Mouse (Mus musculus) hindbrain, embryonic 10.5 days (tissue): Measurements from ENCODE around the gene Klhl22. TPM values are rescaled to one million over a fixed set of nuclear protein-coding genes. Genes with fewer than 3 reads are reported as not detected.

Experiments used
- DNase-seq: peaks from one replicate; pipeline ENCODE4 v3.0.0-alpha.2; 2017; ENCODE audit warnings: low spot score
- H3K27ac ChIP-seq: fragments of 300-500 bp; sonication (generic); 2 replicates; pipeline ENCODE4 v1.5.1; 2016; ENCODE audit warnings: mild to moderate bottlenecking, moderate library complexity
- H3K27me3 ChIP-seq: fragments of 300-500 bp; sonication (generic); 2 replicates; pipeline ENCODE4 v1.6.1; 2016; ENCODE audit warnings: mild to moderate bottlenecking; ENCODE audit not compliant: poor library complexity, insufficient read depth, severe bottlenecking
- H3K36me3 ChIP-seq: fragments of 300-500 bp; sonication (generic); 2 replicates; pipeline ENCODE4 v1.6.1; 2016; ENCODE audit warnings: mild to moderate bottlenecking, moderate library complexity
- H3K4me1 ChIP-seq: fragments of 300-500 bp; sonication (generic); replicated peaks from 2 replicates; pipeline ENCODE4 v1.6.1; 2016; ENCODE audit warnings: mild to moderate bottlenecking
- H3K4me3 ChIP-seq: fragments of 300-500 bp; sonication (generic); 2 replicates; pipeline ENCODE4 v1.5.1; 2016; ENCODE audit warnings: mild to moderate bottlenecking, moderate library complexity
- H3K9me3 ChIP-seq: fragments of 300-500 bp; sonication (generic); 2 replicates; pipeline ENCODE4 v1.6.1; 2016; ENCODE audit warnings: mild to moderate bottlenecking, moderate library complexity
- WGBS: fragments of 180-500 bp; shearing (Covaris S2); methylation state at CpG from one replicate; pipeline ENCODE4 v1.1.7; 2016; 5-methylcytosine and 5-hydroxymethylcytosine counted together
- polyA plus RNA-seq: library from polyadenylated mRNA; unstranded; fragments of >200 nt; fragmentation: Nextera tagmentation; extraction: Ambion mirVana; gene quantifications from 2 replicates; pipeline ENCODE4 v1.2.1, GENCODE M21; 2016

The Klhl22 gene
- polyA plus RNA-seq: 57.5 TPM in 2 replicates

GRCm38 (mm10) chr16:17759344-17759773 lies at the start of gene Klhl22:
TSS of gene Klhl22 (plus strand) at chr16:17759618.
- Histone ChIP-seq H3K36me3 (peaks cover 19% of the 10 kb centered on the region), H3K4me1 (peaks cover 27% of the 10 kb centered on the region), H3K4me3 (peak within 1 kb of the TSS; percentile 65), H3K9me3 (peaks cover 2% of the 10 kb centered on the region; the same call in 1 of the 2 replicates), H3K27me3 (peaks cover 32% of the 10 kb centered on the region), H3K27ac (peak within 1 kb of the TSS; percentile 94)
- 1% methylated on average over 28 of the region's 28 CpGs for WGBS
- DNase-seq: peak; percentile 94

- no peak for DNase-seq
- Histone ChIP-seq H3K4me3 (no peak overlapping the region), H3K9me3 (no peaks in the 10 kb centered on the region), H3K36me3 (peaks cover 7% of the 10 kb centered on the region; the same call in 1 of the 2 replicates), H3K27ac (no peak overlapping the region), H3K4me1 (peaks cover 15% of the 10 kb centered on the region), H3K27me3 (no peaks in the 10 kb centered on the region)
- WGBS: 96% methylated on average over 1 of the region's 1 CpGs
These were observed 41.6 kb upstream of the Klhl22 start for GRCm38 (mm10) chr16:17717791-17718190.

GRCm38 (mm10) chr16:17721114-17721808 lies 38.2 kb upstream of the Klhl22 start:
- Histone ChIP-seq H3K27ac (0 out of 2 replicates have a peak overlapping the region, but pooled peaks have one; percentile 88), H3K36me3 (peaks cover 7% of the 10 kb centered on the region; the same call in 1 of the 2 replicates), H3K4me1 (peaks cover 17% of the 10 kb centered on the region), H3K27me3 (no peaks in the 10 kb centered on the region), H3K4me3 (peak overlapping the region; percentile 97), H3K9me3 (no peaks in the 10 kb centered on the region)
- WGBS: 70% methylated on average over 9 of the region's 9 CpGs
- DNase-seq: no peak

- peak overlapping the region; percentile 88 for H3K27ac ChIP-seq
- 11% methylated on average over 10 of the region's 10 CpGs for WGBS
- H3K36me3 ChIP-seq: peaks cover 7% of the 10 kb centered on the region; the same call in 1 of the 2 replicates
These were observed 37.5 kb upstream of the Klhl22 start for GRCm38 (mm10) chr16:17721822-17722460.

GRCm38 (mm10) chr16:17722461-17723324 lies 36.7 kb upstream of the Klhl22 start:
- Histone ChIP-seq H3K36me3 (peaks cover 7% of the 10 kb centered on the region; the same call in 1 of the 2 replicates), H3K27me3 (no peaks in the 10 kb centered on the region), H3K4me1 (peaks cover 19% of the 10 kb centered on the region), H3K9me3 (no peaks in the 10 kb centered on the region), H3K4me3 (peak overlapping the region; percentile 97), H3K27ac (peak overlapping the region; percentile 88)
- peak; percentile 94 for DNase-seq
- WGBS: 2% methylated on average over 44 of the region's 44 CpGs

More at GRCm38 (mm10) chr16:17721822-17722460, 37.5 kb upstream of the Klhl22 start:
- H3K4me3 ChIP-seq: peak overlapping the region; percentile 97
- H3K27me3 ChIP-seq: no peaks in the 10 kb centered on the region
- no peaks in the 10 kb centered on the region for H3K9me3 ChIP-seq
- no peak for DNase-seq
- peaks cover 17% of the 10 kb centered on the region for H3K4me1 ChIP-seq

GRCm38 (mm10) chr16:17723325-17723626 lies 36.1 kb upstream of the Klhl22 start:
- peaks cover 21% of the 10 kb centered on the region for H3K4me1 ChIP-seq
- H3K36me3 ChIP-seq: peaks cover 7% of the 10 kb centered on the region; the same call in 1 of the 2 replicates
- H3K9me3 ChIP-seq: no peaks in the 10 kb centered on the region
- 79% methylated on average over 1 of the region's 1 CpGs for WGBS
- H3K4me3 ChIP-seq: peak overlapping the region; percentile 97; the same call in 1 of the 2 replicates
- peak overlapping the region; percentile 88 for H3K27ac ChIP-seq
- no peaks in the 10 kb centered on the region for H3K27me3 ChIP-seq
- DNase-seq: no peak

- 87% methylated on average over 3 of the region's 3 CpGs for WGBS
- no peak for DNase-seq
- H3K4me3 ChIP-seq: no peak overlapping the region
- no peaks in the 10 kb centered on the region for H3K27me3 ChIP-seq
- H3K27ac ChIP-seq: no peak overlapping the region
- H3K4me1 ChIP-seq: peaks cover 21% of the 10 kb centered on the region
- H3K36me3 ChIP-seq: peaks cover 6% of the 10 kb centered on the region; the same call in 1 of the 2 replicates
- no peaks in the 10 kb centered on the region for H3K9me3 ChIP-seq
These were observed 35.0 kb upstream of the Klhl22 start for GRCm38 (mm10) chr16:17724448-17724847.

GRCm38 (mm10) chr16:17727179-17727861 lies 32.1 kb upstream of the Klhl22 start:
- Histone ChIP-seq H3K9me3 (no peaks in the 10 kb centered on the region), H3K4me3 (no peak overlapping the region), H3K4me1 (peaks cover 6% of the 10 kb centered on the region), H3K36me3 (no peaks in the 10 kb centered on the region), H3K27me3 (no peaks in the 10 kb centered on the region), H3K27ac (no peak overlapping the region)
- 17% methylated on average over 5 of the region's 5 CpGs for WGBS
- DNase-seq: no peak

GRCm38 (mm10) chr16:17729974-17730373 lies 29.4 kb upstream of the Klhl22 start:
- DNase-seq: no peak
- Histone ChIP-seq H3K9me3 (no peaks in the 10 kb centered on the region), H3K4me3 (no peak overlapping the region), H3K36me3 (no peaks in the 10 kb centered on the region), H3K4me1 (peaks cover 4% of the 10 kb centered on the region), H3K27ac (no peak overlapping the region), H3K27me3 (peaks cover 13% of the 10 kb centered on the region; the same call in 1 of the 2 replicates)

- Histone ChIP-seq H3K4me3 (no peak overlapping the region), H3K9me3 (no peaks in the 10 kb centered on the region), H3K4me1 (peaks cover 4% of the 10 kb centered on the region), H3K36me3 (no peaks in the 10 kb centered on the region), H3K27ac (no peak overlapping the region), H3K27me3 (peaks cover 19% of the 10 kb centered on the region; the same call in 1 of the 2 replicates)
- no peak for DNase-seq
- WGBS: 38% methylated on average over 3 of the region's 3 CpGs
These were observed 27.4 kb upstream of the Klhl22 start for GRCm38 (mm10) chr16:17732021-17732420.

- 71% methylated on average over 6 of the region's 6 CpGs for WGBS
- Histone ChIP-seq H3K27ac (no peak overlapping the region), H3K36me3 (no peaks in the 10 kb centered on the region), H3K9me3 (no peaks in the 10 kb centered on the region), H3K4me3 (no peak overlapping the region), H3K27me3 (peaks cover 19% of the 10 kb centered on the region; the same call in 1 of the 2 replicates), H3K4me1 (peaks cover 4% of the 10 kb centered on the region)
- no peak for DNase-seq
These were observed 27.0 kb upstream of the Klhl22 start for GRCm38 (mm10) chr16:17732431-17732830.

- Histone ChIP-seq H3K4me3 (no peak within 1 kb of the TSS), H3K4me1 (no peaks in the 10 kb centered on the region; the same call in 1 of the 2 replicates), H3K27ac (no peak within 1 kb of the TSS), H3K27me3 (peaks cover 19% of the 10 kb centered on the region; the same call in 1 of the 2 replicates), H3K36me3 (no peaks in the 10 kb centered on the region), H3K9me3 (no peaks in the 10 kb centered on the region)
- WGBS: 53% methylated on average over 3 of the region's 3 CpGs
- DNase-seq: no peak
These were observed 26.5 kb upstream of the Klhl22 start, which contains the start of gene Med15 for GRCm38 (mm10) chr16:17732841-17733340. TSS of gene Med15 (minus strand) at chr16:17732891.
